Mouse (Mus musculus) urinary bladder, postnatal 36 days (tissue): ENCODE measurements around the gene Tm7sf2.

Experiments used
- DNase-seq, 2 experiments: peaks; one replicate each; pipeline ENCODE4 v3.0.0; 2022; ENCODE audit warnings: low spot score in 2 of 2, mixed read lengths in 1 of 2

The Tm7sf2 gene

GRCm38 (mm10) chr19:6067724-6068415 lies at the start of gene Tm7sf2:
Gene Tm7sf2, minus strand, starts transcription at chr19:6068373.
- DNase-seq = peak; percentile 86 to 93

- no peak for DNase-seq
Measured at GRCm38 (mm10) chr19:6117346-6117985, 49.3 kb upstream of the Tm7sf2 start.

GRCm38 (mm10) chr19:6116113-6116850 lies 48.1 kb upstream of the Tm7sf2 start:
- DNase-seq = no peak

- no peak for DNase-seq
Measured at GRCm38 (mm10) chr19:6113116-6113515, 44.9 kb upstream of the Tm7sf2 start.

GRCm38 (mm10) chr19:6105586-6105985 lies 37.4 kb upstream of the Tm7sf2 start, which contains the start of gene Naaladl1:
Gene Naaladl1, plus strand, starts transcription at chr19:6105782.
- DNase-seq = no peak

GRCm38 (mm10) chr19:6104476-6104875 lies 36.3 kb upstream of the Tm7sf2 start:
- DNase-seq = no peak

- DNase-seq = no peak
Measured at GRCm38 (mm10) chr19:6102169-6102853, 34.1 kb upstream of the Tm7sf2 start.

GRCm38 (mm10) chr19:6101186-6101585 lies 33.0 kb upstream of the Tm7sf2 start:
- DNase-seq = no peak

- DNase-seq = no peak
Measured at GRCm38 (mm10) chr19:6097847-6098246, 29.7 kb upstream of the Tm7sf2 start.

GRCm38 (mm10) chr19:6094119-6094518 lies 25.9 kb upstream of the Tm7sf2 start, which contains the start of gene AC131692.1:
Gene AC131692.1, plus strand, starts transcription at chr19:6094419.
- DNase-seq = no peak

GRCm38 (mm10) chr19:6088841-6089240 lies 20.7 kb upstream of the Tm7sf2 start:
- DNase-seq = no peak

GRCm38 (mm10) chr19:6085417-6085879 lies 17.3 kb upstream of the Tm7sf2 start:
- peak in 1 of 2 experiments; percentile 29 for DNase-seq

- peak; percentile 92 to 95 for DNase-seq
Measured at GRCm38 (mm10) chr19:6084478-6085248, 16.5 kb upstream of the Tm7sf2 start, which contains the start of the genes Zfpl1 and Cdca5. Gene Zfpl1, minus strand, starts transcription at chr19:6084956. Gene Cdca5, plus strand, starts transcription at chr19:6084983.

GRCm38 (mm10) chr19:6082156-6082555 lies 14.0 kb upstream of the Tm7sf2 start, which contains the start of gene Gm28374:
Gene Gm28374, minus strand, starts transcription at chr19:6082256.
- no peak for DNase-seq

- no peak for DNase-seq
Measured at GRCm38 (mm10) chr19:6079983-6080480, 11.9 kb upstream of the Tm7sf2 start, which contains the start of gene Tmem262. Gene Tmem262, plus strand, starts transcription at chr19:6080033.

- DNase-seq = peak; percentile 82 to 84
Measured at GRCm38 (mm10) chr19:6076564-6077393, 8.6 kb upstream of the Tm7sf2 start, which contains the start of gene Vps51. Gene Vps51, minus strand, starts transcription at chr19:6077231.

GRCm38 (mm10) chr19:6073889-6074288 lies 5.7 kb upstream of the Tm7sf2 start:
- DNase-seq = no peak

GRCm38 (mm10) chr19:6071261-6071660 lies 3.1 kb upstream of the Tm7sf2 start:
- DNase-seq = no peak

GRCm38 (mm10) chr19:6070571-6071250 lies 2.5 kb upstream of the Tm7sf2 start:
- DNase-seq = no peak
